Mouse (Mus musculus): ENCODE measurements around the gene Scap. TPM values are rescaled to one million over a fixed set of nuclear protein-coding genes. Genes with fewer than 3 reads are reported as not detected.

The Scap gene
- polyA plus RNA-seq, 1 experiment from 2014 or later = 42.8 TPM

DNA sequence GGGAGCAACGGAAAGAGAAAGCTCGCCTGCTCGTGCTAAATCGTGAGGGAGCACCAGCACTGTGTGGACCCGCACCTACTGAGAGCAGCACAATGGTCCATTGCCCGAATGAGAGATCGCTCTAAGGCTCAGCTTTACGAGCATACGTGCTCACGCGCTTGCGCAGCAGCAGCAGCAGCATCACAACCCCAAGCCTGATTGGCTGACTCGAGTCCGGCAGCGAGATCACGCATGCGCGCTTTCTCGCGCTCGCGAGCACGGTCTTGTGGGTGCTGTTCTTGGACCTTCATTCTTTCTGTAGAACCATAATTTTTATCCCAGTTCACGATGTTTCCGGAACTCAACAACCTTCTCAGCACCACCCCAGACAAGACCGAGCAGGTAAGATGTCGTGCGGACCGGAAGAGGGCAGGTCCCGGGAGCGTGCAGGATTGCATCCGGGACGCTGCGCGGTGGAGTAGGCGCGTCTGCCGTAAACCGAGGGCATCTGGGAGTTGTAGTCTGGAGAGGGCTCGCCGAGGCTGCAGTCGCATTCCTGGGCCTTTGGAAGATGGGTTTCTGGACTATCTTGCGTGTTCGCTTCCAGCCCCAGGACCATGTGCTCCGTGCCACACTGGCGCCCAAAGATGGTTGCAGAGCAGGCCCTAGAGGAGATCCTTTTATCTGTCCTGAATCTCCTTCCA, 28.0 kb upstream of the Scap start, which contains the start of gene Elp6:
TSS of gene Elp6 (plus strand) at position 205 of the 683 bp plus-strand sequence.
- peak within 1 kb of the TSS; percentile 53 for H3K4me3 ChIP-seq (ENCODE audit: low read depth, low read length)
- DNase-seq (ENCODE audit: low spot score) = peak; percentile 94
- H3K27ac ChIP-seq (ENCODE audit: low read depth, low read length) = peak within 1 kb of the TSS; percentile 89
- peak within 1 kb of the TSS; percentile 70 for H3K4me2 ChIP-seq (ENCODE audit: low read depth, low read length, severe bottlenecking)
- peak within 1 kb of the TSS; percentile 56 for H3K9ac ChIP-seq (ENCODE audit: low read length)
- H3K36me3 ChIP-seq (ENCODE audit: control insufficient read depth, insufficient read depth, low read length) = no peaks in the 10 kb centered on the region
- no peaks in the 10 kb centered on the region; the same call in 1 of the 2 replicates for H3K4me1 ChIP-seq (replicated peaks; ENCODE audit: control insufficient read depth, insufficient read depth, low read length)
- WGBS = under 1% methylated on average over 46 of the region's 46 CpGs
- H3K9me3 ChIP-seq (ENCODE audit: control insufficient read depth, low read length) = no peaks in the 10 kb centered on the region
- ATAC-seq (replicated peaks; ENCODE audit: low FRiP score) = peak; percentile 97
- H3K27me3 ChIP-seq (ENCODE audit: control insufficient read depth, insufficient read depth, low read length) = no peaks in the 10 kb centered on the region

DNA sequence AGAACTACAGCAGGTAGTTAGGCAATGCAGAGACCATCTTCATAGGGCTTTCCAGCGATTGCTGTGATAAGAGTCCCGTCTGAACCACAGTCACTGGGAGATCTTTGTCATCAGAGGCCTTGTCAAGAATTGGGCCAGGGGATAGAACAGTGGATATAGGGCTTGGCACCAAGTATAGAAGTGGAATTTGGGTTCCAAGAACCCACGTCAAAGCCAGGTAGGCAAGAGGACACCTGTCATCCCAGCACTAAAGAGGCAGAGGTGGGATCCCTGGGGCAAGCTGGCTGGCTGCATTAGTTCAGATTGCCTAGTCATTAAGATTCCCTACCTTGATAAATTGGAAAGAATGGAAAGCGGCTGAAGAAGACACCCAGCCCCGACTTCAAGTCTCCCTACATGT, 26.7 kb upstream of the Scap start:
- Histone ChIP-seq H3K36me3 (ENCODE audit: control insufficient read depth, insufficient read depth, low read length) (no peaks in the 10 kb centered on the region), H3K4me3 (ENCODE audit: low read depth, low read length) (no peak overlapping the region), H3K9me3 (ENCODE audit: control insufficient read depth, low read length) (no peaks in the 10 kb centered on the region), H3K4me2 (ENCODE audit: low read depth, low read length, severe bottlenecking) (no peak overlapping the region), H3K27me3 (ENCODE audit: control insufficient read depth, insufficient read depth, low read length) (no peaks in the 10 kb centered on the region), H3K27ac (ENCODE audit: low read depth, low read length) (no peak overlapping the region), H3K4me1 (replicated peaks; ENCODE audit: control insufficient read depth, insufficient read depth, low read length) (no peaks in the 10 kb centered on the region; the same call in 1 of the 2 replicates), H3K9ac (ENCODE audit: low read length) (no peak overlapping the region)
- whole genome bisulfite sequencing = 91% methylated on average over 5 of the region's 5 CpGs
- DNase-seq (ENCODE audit: low spot score) = no peak
- ATAC-seq (replicated peaks; ENCODE audit: low FRiP score) = no peak

GRCm38 (mm10) chr9:110314706-110315105, 18.4 kb upstream of the Scap start:
- ATAC-seq (replicated peaks; ENCODE audit: low FRiP score) (no peak), DNase-seq (ENCODE audit: low spot score) (no peak)
- Histone ChIP-seq H3K27ac (ENCODE audit: low read depth, low read length) (no peak overlapping the region), H3K27me3 (ENCODE audit: control insufficient read depth, insufficient read depth, low read length) (no peaks in the 10 kb centered on the region), H3K9ac (ENCODE audit: low read length) (no peak overlapping the region), H3K9me3 (ENCODE audit: control insufficient read depth, low read length) (no peaks in the 10 kb centered on the region), H3K36me3 (ENCODE audit: control insufficient read depth, insufficient read depth, low read length) (no peaks in the 10 kb centered on the region; the same call in 1 of the 2 replicates), H3K4me2 (ENCODE audit: low read depth, low read length, severe bottlenecking) (no peak overlapping the region), H3K4me3 (ENCODE audit: low read depth, low read length) (no peak overlapping the region), H3K4me1 (replicated peaks; ENCODE audit: control insufficient read depth, insufficient read depth, low read length) (no peaks in the 10 kb centered on the region)
- 87% methylated on average over 5 of the region's 5 CpGs for WGBS

GRCm38 (mm10) chr9:110315410-110315809, 17.7 kb upstream of the Scap start:
- H3K4me2 ChIP-seq (ENCODE audit: low read depth, low read length, severe bottlenecking) = no peak overlapping the region
- no peaks in the 10 kb centered on the region for H3K4me1 ChIP-seq (replicated peaks; ENCODE audit: control insufficient read depth, insufficient read depth, low read length)
- H3K9me3 ChIP-seq (ENCODE audit: control insufficient read depth, low read length) = no peaks in the 10 kb centered on the region
- H3K4me3 ChIP-seq (ENCODE audit: low read depth, low read length) = no peak overlapping the region
- WGBS = 92% methylated on average over 6 of the region's 6 CpGs
- DNase-seq (ENCODE audit: low spot score) (no peak), ATAC-seq (replicated peaks; ENCODE audit: low FRiP score) (no peak)
- H3K36me3 ChIP-seq (ENCODE audit: control insufficient read depth, insufficient read depth, low read length) = no peaks in the 10 kb centered on the region; the same call in 1 of the 2 replicates
- H3K27me3 ChIP-seq (ENCODE audit: control insufficient read depth, insufficient read depth, low read length) = no peaks in the 10 kb centered on the region
- H3K9ac ChIP-seq (ENCODE audit: low read length) = no peak overlapping the region
- H3K27ac ChIP-seq (ENCODE audit: low read depth, low read length) = no peak overlapping the region

DNA sequence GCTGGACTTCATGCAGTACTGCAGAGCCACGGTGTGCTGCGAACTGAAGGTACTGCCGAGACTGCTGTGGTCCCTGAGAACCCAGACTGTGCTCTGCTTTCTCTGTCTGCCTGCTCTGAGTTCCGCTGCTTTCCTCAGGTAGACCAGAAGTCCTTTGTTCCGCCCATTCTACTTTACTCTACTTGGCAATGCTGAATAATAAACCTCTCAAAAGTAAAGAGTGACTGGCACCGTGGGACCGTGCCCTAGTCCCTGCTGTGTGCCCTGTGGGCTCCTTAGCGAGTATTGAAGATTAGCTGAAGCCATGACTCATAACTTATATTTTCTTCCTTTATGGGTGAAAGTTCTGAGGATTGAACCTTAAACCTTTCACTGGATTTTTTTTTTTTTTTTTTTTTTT, 17.2 kb upstream of the Scap start:
- Histone ChIP-seq H3K4me2 (ENCODE audit: low read depth, low read length, severe bottlenecking) (no peak overlapping the region), H3K36me3 (ENCODE audit: control insufficient read depth, insufficient read depth, low read length) (peaks cover 1% of the 10 kb centered on the region; the same call in 1 of the 2 replicates), H3K4me1 (replicated peaks; ENCODE audit: control insufficient read depth, insufficient read depth, low read length) (no peaks in the 10 kb centered on the region), H3K9me3 (ENCODE audit: control insufficient read depth, low read length) (no peaks in the 10 kb centered on the region), H3K27me3 (ENCODE audit: control insufficient read depth, insufficient read depth, low read length) (no peaks in the 10 kb centered on the region), H3K27ac (ENCODE audit: low read depth, low read length) (no peak overlapping the region), H3K4me3 (ENCODE audit: low read depth, low read length) (no peak overlapping the region), H3K9ac (ENCODE audit: low read length) (no peak overlapping the region)
- DNase-seq (ENCODE audit: low spot score) = no peak
- 98% methylated on average over 8 of the region's 8 CpGs for WGBS
- no peak for ATAC-seq (replicated peaks; ENCODE audit: low FRiP score)

DNA sequence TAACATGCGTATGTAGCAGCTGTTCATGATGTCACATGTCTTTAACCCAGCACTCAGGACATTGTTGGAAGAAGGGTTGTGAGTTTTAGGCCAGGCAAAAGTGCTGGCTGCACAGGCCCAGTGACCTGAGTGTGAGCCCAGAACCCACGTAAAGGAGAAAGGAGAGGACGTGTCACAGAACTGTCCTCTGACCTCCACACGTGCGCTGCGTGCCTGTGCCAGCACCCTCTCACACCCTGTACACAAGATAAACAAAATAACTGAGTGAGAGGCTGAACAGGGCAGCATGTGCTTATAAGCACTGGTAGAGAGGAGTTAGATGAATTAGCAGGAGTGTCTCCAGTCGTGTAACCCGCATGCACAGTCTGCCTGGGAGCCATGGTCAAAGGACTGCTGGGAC, 16.6 kb upstream of the Scap start:
- no peak for DNase-seq (ENCODE audit: low spot score)
- H3K4me2 ChIP-seq (ENCODE audit: low read depth, low read length, severe bottlenecking) = no peak overlapping the region
- 91% methylated on average over 8 of the region's 8 CpGs for WGBS
- H3K9ac ChIP-seq (ENCODE audit: low read length) = no peak overlapping the region
- H3K27me3 ChIP-seq (ENCODE audit: control insufficient read depth, insufficient read depth, low read length) = no peaks in the 10 kb centered on the region
- no peak overlapping the region for H3K4me3 ChIP-seq (ENCODE audit: low read depth, low read length)
- no peaks in the 10 kb centered on the region for H3K4me1 ChIP-seq (replicated peaks; ENCODE audit: control insufficient read depth, insufficient read depth, low read length)
- H3K36me3 ChIP-seq (ENCODE audit: control insufficient read depth, insufficient read depth, low read length) = peaks cover 4% of the 10 kb centered on the region; the same call in 1 of the 2 replicates
- no peak overlapping the region for H3K27ac ChIP-seq (ENCODE audit: low read depth, low read length)
- H3K9me3 ChIP-seq (ENCODE audit: control insufficient read depth, low read length) = no peaks in the 10 kb centered on the region
- no peak for ATAC-seq (replicated peaks; ENCODE audit: low FRiP score)

DNA sequence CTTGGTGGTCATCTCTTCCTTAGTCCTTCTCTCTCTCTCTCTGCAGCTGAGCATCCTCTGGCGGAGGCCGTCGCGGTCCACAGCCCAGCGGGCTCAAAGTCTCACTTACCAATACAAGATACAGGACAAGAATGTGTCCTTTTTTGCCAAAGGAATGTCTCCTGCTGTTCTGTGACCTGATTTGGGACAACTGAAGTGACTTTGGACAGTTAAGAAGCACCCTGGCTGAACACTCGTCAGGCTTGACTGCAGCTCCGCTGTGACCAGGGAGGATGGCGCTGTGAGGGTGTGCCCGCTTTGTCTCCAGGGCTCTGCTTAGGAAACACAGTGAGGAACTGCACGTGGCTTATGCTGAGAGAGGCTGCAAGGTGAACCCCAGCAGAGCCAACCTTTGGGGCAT, 12.3 kb upstream of the Scap start:
- Histone ChIP-seq H3K36me3 (ENCODE audit: control insufficient read depth, insufficient read depth, low read length) (peaks cover 4% of the 10 kb centered on the region; the same call in 1 of the 2 replicates), H3K4me1 (replicated peaks; ENCODE audit: control insufficient read depth, insufficient read depth, low read length) (no peaks in the 10 kb centered on the region), H3K4me2 (ENCODE audit: low read depth, low read length, severe bottlenecking) (no peak overlapping the region), H3K9me3 (ENCODE audit: control insufficient read depth, low read length) (no peaks in the 10 kb centered on the region), H3K4me3 (ENCODE audit: low read depth, low read length) (no peak overlapping the region), H3K9ac (ENCODE audit: low read length) (no peak overlapping the region), H3K27ac (ENCODE audit: low read depth, low read length) (no peak overlapping the region), H3K27me3 (ENCODE audit: control insufficient read depth, insufficient read depth, low read length) (no peaks in the 10 kb centered on the region)
- 88% methylated on average over 10 of the region's 10 CpGs for WGBS
- ATAC-seq (replicated peaks; ENCODE audit: low FRiP score) (no peak), DNase-seq (ENCODE audit: low spot score) (no peak)

DNA sequence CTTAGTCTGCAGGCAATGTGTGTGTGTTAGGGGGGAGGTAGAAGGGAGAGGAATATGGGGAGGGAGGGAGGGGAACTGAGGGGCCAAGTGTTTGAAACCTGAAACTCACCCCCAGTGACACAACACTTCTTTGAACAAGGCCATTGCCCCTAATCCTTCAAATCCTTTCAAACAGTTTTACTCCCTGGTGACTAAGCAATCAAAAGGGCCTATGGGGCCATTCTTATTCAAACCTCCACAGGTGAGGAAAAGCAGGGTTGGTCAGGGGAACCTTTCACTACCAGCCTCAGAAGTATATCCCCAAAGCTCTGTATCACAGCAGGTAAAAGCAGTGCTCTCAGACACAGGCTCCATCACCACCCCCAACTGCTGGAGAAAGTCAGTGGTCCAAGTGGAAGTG, 10.1 kb upstream of the Scap start:
- Histone ChIP-seq H3K4me2 (ENCODE audit: low read depth, low read length, severe bottlenecking) (no peak overlapping the region), H3K9ac (ENCODE audit: low read length) (no peak overlapping the region), H3K27ac (ENCODE audit: low read depth, low read length) (no peak overlapping the region), H3K36me3 (ENCODE audit: control insufficient read depth, insufficient read depth, low read length) (peaks cover 4% of the 10 kb centered on the region; the same call in 1 of the 2 replicates), H3K4me1 (replicated peaks; ENCODE audit: control insufficient read depth, insufficient read depth, low read length) (no peaks in the 10 kb centered on the region), H3K9me3 (ENCODE audit: control insufficient read depth, low read length) (no peaks in the 10 kb centered on the region), H3K4me3 (ENCODE audit: low read depth, low read length) (no peak overlapping the region), H3K27me3 (ENCODE audit: control insufficient read depth, insufficient read depth, low read length) (no peaks in the 10 kb centered on the region)
- DNase-seq (ENCODE audit: low spot score) (no peak), ATAC-seq (replicated peaks; ENCODE audit: low FRiP score) (no peak)

GRCm38 (mm10) chr9:110324181-110324580, 8.9 kb upstream of the Scap start:
- 81% methylated on average over 1 of the region's 1 CpGs for WGBS
- no peak overlapping the region for H3K27ac ChIP-seq (ENCODE audit: low read depth, low read length)
- no peak overlapping the region for H3K4me2 ChIP-seq (ENCODE audit: low read depth, low read length, severe bottlenecking)
- H3K27me3 ChIP-seq (ENCODE audit: control insufficient read depth, insufficient read depth, low read length) = no peaks in the 10 kb centered on the region
- H3K4me3 ChIP-seq (ENCODE audit: low read depth, low read length) = no peak overlapping the region
- DNase-seq (ENCODE audit: low spot score) (no peak), ATAC-seq (replicated peaks; ENCODE audit: low FRiP score) (no peak)
- H3K9me3 ChIP-seq (ENCODE audit: control insufficient read depth, low read length) = no peaks in the 10 kb centered on the region
- no peak overlapping the region for H3K9ac ChIP-seq (ENCODE audit: low read length)
- H3K4me1 ChIP-seq (replicated peaks; ENCODE audit: control insufficient read depth, insufficient read depth, low read length) = no peaks in the 10 kb centered on the region
- H3K36me3 ChIP-seq (ENCODE audit: control insufficient read depth, insufficient read depth, low read length) = peaks cover 4% of the 10 kb centered on the region; the same call in 1 of the 2 replicates

Measured in forebrain, embryonic 11.5 days (tissue).